Mouse (Mus musculus) megakaryocyte, embryonic 14.5 days (primary cell): Measurements from ENCODE around the gene Gipc1.

Experiments used
- FLI1 ChIP-seq: IDR thresholded peaks from 2 replicates; pipeline ENCODE4 v1.6.1; 2012; ENCODE audit warnings: low read length, inconsistent platforms, mixed read lengths
- GATA1 ChIP-seq: IDR thresholded peaks from 3 replicates; pipeline ENCODE4 v1.6.1; 2012; ENCODE audit warnings: mixed read lengths, low read length, inconsistent platforms, borderline replicate concordance

GRCm38 (mm10) chr8:83695351-83696106 lies 43.1 kb downstream of the Gipc1 start:
- TF ChIP-seq GATA1: no peak
- no peak for TF ChIP-seq FLI1
